Mouse (Mus musculus): ENCODE measurements around the gene Slc13a5. TPM values are rescaled to one million over a fixed set of nuclear protein-coding genes. Genes with fewer than 3 reads are reported as not detected.

Slc13a5 gene
- total and polyA plus RNA-seq, 3 experiments, result not detected

DNA sequence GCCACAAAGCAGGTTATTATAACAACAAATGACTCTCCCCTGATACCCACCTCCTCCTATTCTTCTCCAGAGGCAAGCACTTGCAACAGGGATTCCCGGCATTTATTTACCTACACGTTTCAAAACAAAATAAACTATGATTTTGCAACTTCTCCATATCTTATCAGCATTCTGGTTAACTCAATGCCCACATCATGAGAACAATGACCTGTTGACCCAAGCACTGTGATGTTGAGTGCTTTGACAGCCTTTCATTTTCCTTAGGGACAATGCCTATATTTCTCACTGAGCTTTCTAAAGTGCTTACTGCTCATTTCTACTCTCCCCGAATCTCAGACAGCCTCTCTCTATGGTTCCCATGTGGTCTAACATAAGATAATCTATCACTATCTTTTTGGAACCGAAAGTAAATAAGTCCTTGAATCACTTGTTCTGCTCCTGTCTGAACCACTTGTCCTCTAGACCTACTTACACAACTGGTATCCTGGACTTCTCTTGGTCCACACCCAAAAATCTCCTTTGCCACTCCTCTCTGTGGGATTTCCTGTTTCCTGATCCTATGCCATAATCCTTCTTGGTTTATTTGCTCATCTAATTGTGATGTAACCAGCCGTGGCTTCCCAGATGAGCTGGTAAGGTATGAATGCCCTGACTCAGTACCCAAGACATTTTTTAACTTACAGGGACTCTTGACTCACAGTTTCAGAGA lies 14.3 kb upstream of the Slc13a5 start:
- peaks cover 22 to 26% of the 10 kb centered on the region in 2 experiments for H3K27me3 ChIP-seq (ENCODE audit: control insufficient read depth in 1 of 2, insufficient read depth in 2 of 2, low read length in 2 of 2)
- H3K9ac ChIP-seq (ENCODE audit: control insufficient read depth, low read depth, low read length, poor library complexity, severe bottlenecking), result no peak overlapping the region
- no peaks in the 10 kb centered on the region for H3K36me3 ChIP-seq (ENCODE audit: control insufficient read depth in 1 of 2, insufficient read depth in 2 of 2, low read length in 2 of 2)
- TF ChIP-seq E2F4 (IDR thresholded peaks at IDR 0.05; ENCODE audit: borderline replicate concordance, low read depth, low read length) (no peak), JUND (IDR thresholded peaks at IDR 0.05; ENCODE audit: low read depth, low read length) (no peak), MYC (IDR thresholded peaks at IDR 0.05; ENCODE audit: low read depth, low read length) (no peak), EP300 (IDR thresholded peaks at IDR 0.05; ENCODE audit: low read depth in 1 of 2, low read length in 2 of 2) (no peak), MYB (IDR thresholded peaks at IDR 0.05; ENCODE audit: low read depth, low read length) (no peak), ZMIZ1 (IDR thresholded peaks at IDR 0.05; ENCODE audit: low read depth, low read length) (no peak), POLR2AphosphoS5 (IDR thresholded peaks at IDR 0.05; ENCODE audit: borderline replicate concordance, low read depth, low read length) (no peak), GATA1 (IDR thresholded peaks at IDR 0.05; ENCODE audit: low read depth, low read length) (no peak), ELF1 (IDR thresholded peaks at IDR 0.05; ENCODE audit: low read depth, low read length) (no peak), ZNF384 (IDR thresholded peaks at IDR 0.05; ENCODE audit: low read depth, low read length) (no peak), NELFE (IDR thresholded peaks at IDR 0.05; ENCODE audit: low read depth, low read length) (no peak), MAX (IDR thresholded peaks at IDR 0.05; ENCODE audit: low read length) (no peak), CHD2 (IDR thresholded peaks at IDR 0.05; ENCODE audit: low read length) (no peak), TBP (IDR thresholded peaks at IDR 0.05; ENCODE audit: low read depth, low read length) (no peak), MEF2A (IDR thresholded peaks at IDR 0.05; ENCODE audit: extremely low read depth, insufficient replicate concordance, low read depth, low read length, poor library complexity, severe bottlenecking) (no peak), SMC3 (IDR thresholded peaks at IDR 0.05; ENCODE audit: low read depth, low read length) (no peak), SIN3A (IDR thresholded peaks at IDR 0.05; ENCODE audit: low read length) (no peak), BHLHE40 (IDR thresholded peaks at IDR 0.05; ENCODE audit: borderline replicate concordance, low read depth, low read length) (no peak)
- no peaks in the 10 kb centered on the region for H3K79me2 ChIP-seq (ENCODE audit: control insufficient read depth, insufficient read depth, low read length, poor library complexity)
- no peak overlapping the region for H3K4me3 ChIP-seq (ENCODE audit: control insufficient read depth in 1 of 2, insufficient read depth in 1 of 2, low read depth in 2 of 2, low read length in 2 of 2)
- H3K27ac ChIP-seq (ENCODE audit: control insufficient read depth, low read depth, low read length), result no peak overlapping the region
- H3K4me1 ChIP-seq (ENCODE audit: control insufficient read depth in 1 of 2, insufficient read depth in 2 of 2, low read length in 2 of 2), result no peaks in the 10 kb centered on the region
- H3K9me3 ChIP-seq (replicated peaks; ENCODE audit: insufficient read depth, low read length), result no peaks in the 10 kb centered on the region
- DNase-seq (ENCODE audit: low read depth, low spot score), result no peak

DNA sequence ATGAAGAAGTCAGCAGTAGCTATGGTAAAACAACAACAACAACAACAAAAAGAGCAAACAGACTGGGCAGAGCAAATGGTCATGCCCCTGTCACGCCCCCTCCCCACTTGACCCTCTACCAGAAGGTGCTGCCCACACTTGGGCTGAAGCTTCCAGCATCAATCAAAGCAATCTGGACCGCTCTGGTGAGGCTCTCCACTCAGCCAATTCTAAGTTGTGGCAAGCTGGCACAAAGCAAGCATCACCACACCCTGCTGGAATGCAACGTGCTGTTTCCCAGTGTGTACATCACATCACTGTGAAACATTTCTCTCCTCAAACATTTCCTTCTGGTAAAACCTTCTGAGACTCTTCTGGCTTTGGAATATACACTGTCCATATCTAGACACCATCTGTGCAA lies 6.3 kb upstream of the Slc13a5 start:
- Histone ChIP-seq H3K4me3 (ENCODE audit: control insufficient read depth in 1 of 2, insufficient read depth in 1 of 2, low read depth in 2 of 2, low read length in 2 of 2) (no peak overlapping the region), H3K27me3 (ENCODE audit: control insufficient read depth in 1 of 2, insufficient read depth in 2 of 2, low read length in 2 of 2) (peaks cover 11% of the 10 kb centered on the region in 2 experiments), H3K4me1 (ENCODE audit: control insufficient read depth in 1 of 2, insufficient read depth in 2 of 2, low read length in 2 of 2) (no peaks in the 10 kb centered on the region), H3K9me3 (replicated peaks; ENCODE audit: insufficient read depth, low read length) (no peaks in the 10 kb centered on the region), H3K27ac (ENCODE audit: control insufficient read depth, low read depth, low read length) (no peak overlapping the region), H3K36me3 (ENCODE audit: control insufficient read depth in 1 of 2, insufficient read depth in 2 of 2, low read length in 2 of 2) (no peaks in the 10 kb centered on the region), H3K79me2 (ENCODE audit: control insufficient read depth, insufficient read depth, low read length, poor library complexity) (no peaks in the 10 kb centered on the region), H3K9ac (ENCODE audit: control insufficient read depth, low read depth, low read length, poor library complexity, severe bottlenecking) (no peak overlapping the region)
- DNase-seq (ENCODE audit: low read depth, low spot score), result no peak
- TF ChIP-seq TCF12 (IDR thresholded peaks at IDR 0.05; ENCODE audit: low read depth, low read length) (no peak), HCFC1 (IDR thresholded peaks at IDR 0.05; ENCODE audit: low read depth, low read length) (no peak), MEF2A (IDR thresholded peaks at IDR 0.05; ENCODE audit: extremely low read depth, insufficient replicate concordance, low read depth, low read length, poor library complexity, severe bottlenecking) (no peak), ZNF384 (IDR thresholded peaks at IDR 0.05; ENCODE audit: low read depth, low read length) (no peak)

Measured in MEL (cell line).